Mouse (Mus musculus) lung, postnatal 36 days (tissue): ENCODE measurements around the gene Slc6a13.

Source experiments
- DNase-seq: peaks from one replicate; pipeline ENCODE4 v3.0.0; 2022; ENCODE audit warnings: mixed read lengths

The Slc6a13 gene

DNA sequence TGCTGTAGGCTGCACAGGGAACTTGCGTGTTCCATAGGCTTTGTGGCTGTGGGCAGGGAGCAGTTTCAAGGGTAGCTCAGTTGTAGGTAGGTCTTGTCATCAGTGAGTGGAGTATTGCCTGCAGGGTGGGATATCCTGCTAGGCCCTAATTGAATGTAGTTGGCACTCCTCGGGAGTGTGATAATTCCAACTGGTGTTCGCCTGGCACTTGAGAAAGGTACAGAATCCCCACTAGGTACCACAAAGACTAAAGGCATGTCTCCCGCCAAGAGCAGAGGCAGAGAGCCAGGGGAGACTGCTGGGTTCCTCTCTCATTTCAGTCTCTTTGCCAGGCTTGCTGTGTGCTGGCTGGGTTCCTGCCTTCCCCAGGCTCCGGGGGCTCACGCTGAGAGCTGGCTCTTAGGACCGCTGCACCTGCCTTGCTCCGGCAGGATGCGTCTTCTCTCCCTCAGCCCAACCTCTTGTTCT, 28.4 kb downstream of the Slc6a13 start:
- no peak for DNase-seq

DNA sequence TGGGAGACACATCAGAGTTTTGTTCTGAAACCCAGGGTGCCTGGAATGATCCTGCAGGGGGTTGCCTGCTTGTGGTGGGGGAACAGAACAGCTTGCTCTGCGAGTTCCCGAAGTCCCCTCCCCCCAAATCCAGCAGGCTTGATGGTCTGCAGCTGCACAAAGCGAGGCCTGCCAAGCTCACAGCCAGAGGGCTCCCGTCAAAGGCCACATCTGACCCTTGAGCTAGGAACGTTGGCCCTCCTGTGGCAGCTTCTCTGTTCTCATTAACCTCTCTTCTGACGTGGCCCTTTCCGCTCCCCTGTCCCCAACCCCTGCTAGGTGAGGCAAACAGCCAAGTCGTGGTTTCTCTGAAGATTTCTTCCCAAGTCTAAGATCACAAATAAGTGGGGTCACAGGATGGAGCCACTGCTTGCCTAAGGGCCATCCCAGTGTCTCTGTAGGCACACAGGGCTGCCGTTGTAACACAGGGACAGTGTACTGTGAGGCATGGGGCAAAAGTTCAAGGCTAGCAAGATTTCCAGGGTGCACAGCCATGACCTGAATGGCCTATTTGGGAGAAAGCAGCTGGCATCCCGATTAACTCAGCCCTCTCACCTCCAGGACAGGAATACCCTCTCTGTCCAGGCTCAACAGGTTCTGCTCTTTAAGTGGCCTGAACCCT, 30.0 kb downstream of the Slc6a13 start:
- DNase-seq = peak; percentile 25

DNA sequence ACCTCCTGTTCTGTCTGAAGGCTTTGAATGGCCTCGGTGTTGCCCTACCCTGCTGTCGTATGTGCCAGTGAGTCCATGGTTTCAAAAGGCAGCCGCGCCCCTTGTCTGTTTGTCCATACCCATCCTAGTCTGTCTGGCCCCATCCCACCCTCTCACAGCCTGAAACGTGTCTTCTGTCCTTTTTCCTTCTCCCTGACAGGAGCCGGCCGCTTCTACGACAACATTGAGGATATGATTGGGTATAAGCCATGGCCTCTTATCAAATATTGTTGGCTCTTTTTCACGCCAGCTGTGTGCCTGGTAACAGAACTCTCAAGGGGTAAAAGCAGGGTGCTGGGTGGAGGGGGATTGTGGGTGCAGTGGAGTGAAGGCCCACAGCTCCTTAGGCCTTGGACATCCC, 35.8 kb downstream of the Slc6a13 start:
- no peak for DNase-seq

DNA sequence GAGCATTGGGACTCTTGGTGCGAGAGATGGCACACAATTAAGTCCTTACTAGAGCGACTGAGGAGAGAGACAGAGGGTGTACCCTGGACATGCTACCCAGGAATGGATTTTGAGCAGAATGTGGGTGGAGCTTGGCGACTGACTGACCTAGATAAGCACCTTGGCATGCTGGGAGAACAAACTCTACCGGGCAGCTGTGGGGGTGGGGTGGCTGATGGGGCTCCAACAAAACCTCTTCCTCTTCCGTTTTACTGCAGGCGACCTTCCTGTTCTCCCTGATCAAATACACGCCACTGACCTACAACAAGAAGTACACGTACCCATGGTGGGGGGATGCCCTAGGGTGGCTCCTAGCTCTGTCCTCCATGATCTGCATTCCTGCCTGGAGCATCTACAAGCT, 36.5 kb downstream of the Slc6a13 start:
- DNase-seq = no peak

DNA sequence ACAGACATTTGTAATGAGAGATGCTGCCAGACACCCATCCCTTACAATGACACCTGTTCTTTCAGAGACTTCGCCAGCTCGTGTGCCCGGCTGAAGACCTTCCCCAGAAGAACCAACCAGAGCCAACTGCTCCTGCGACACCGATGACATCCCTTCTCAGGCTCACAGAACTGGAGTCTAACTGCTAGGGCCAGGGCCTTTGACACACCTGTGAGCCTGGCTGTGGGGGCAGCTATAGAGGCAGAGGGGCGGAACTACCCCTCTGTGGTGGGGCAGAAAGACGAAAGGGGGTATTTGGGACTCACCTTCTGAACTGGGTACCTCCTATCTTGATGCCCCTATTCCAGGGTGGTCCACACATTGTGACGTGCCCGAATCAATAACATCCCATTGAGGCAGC, 37.2 kb downstream of the Slc6a13 start:
- no peak for DNase-seq

DNA sequence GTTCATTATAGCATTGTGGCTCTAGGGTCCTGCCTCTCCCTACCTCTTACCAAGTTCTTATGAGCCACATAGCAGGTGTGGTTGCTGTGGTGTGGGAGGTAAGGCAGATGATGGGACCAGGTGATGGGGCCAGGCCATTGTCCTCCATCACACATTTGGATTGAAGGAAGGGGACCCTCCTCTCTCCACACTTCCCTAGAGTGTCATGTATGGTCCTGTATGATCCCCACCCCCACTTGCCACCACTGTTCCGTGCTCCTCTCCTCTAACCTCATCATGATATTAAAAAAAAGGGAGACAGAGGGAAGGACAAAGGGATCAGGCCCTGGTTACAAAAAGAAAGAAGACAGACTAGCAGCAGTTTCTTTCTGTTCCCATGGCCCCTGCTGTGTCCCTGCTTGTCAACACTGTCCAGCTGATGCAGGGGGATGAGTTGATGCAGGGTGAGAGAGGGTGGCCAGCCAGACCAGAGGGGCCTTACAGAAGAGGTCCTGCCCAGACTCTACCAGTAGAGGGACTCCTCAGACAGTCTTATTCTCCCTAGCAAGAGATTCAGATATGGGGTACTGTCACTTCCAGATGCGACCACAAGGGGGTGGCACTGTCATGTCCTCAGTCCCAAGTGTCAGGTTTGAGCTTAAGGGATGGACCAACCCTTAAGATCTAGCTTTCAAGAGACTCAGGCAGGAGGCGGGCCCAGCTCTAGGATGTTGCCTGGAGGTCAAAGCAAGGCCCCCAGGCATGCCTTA, 37.9 kb downstream of the Slc6a13 start:
- DNase-seq = peak; percentile 83

DNA sequence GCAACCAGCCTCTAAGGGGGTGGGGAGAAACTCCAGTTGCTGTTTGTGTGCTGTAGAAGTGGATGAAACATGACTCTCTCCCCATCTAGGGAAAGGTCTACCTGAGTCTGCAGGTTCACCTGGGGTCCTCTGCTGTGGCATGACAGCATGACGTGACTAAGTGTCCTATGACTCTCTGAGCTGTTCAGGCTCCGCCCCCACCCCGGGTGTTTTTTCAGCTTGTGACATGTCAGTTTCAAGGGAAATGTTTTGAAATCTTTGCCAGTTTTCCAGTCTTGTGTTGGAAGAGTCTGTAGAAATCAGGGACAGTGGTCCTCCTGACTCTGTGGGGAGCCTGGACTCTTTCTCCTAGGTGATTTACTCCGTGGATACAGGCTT, 38.5 kb downstream of the Slc6a13 start:
- DNase-seq = no peak

DNA sequence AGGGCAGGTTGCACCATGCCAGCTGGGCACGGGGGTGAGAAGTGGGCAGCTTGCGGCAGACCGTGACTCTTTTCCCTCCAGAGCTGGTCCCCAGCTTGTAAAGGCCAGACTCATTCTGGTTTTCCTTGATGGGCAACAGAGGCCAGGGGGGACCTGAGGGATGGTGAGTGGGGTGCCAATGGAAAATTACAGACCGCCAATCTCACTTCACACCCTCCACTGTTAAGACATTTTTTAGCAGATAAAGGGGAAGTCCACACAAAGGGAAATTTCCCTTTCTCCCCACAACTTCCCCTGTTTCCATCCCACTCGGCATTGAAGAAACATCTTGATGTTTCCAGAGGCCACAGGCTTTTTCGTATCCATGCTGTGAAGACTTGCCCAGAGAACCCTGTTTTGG, 41.6 kb downstream of the Slc6a13 start:
- DNase-seq = no peak

DNA sequence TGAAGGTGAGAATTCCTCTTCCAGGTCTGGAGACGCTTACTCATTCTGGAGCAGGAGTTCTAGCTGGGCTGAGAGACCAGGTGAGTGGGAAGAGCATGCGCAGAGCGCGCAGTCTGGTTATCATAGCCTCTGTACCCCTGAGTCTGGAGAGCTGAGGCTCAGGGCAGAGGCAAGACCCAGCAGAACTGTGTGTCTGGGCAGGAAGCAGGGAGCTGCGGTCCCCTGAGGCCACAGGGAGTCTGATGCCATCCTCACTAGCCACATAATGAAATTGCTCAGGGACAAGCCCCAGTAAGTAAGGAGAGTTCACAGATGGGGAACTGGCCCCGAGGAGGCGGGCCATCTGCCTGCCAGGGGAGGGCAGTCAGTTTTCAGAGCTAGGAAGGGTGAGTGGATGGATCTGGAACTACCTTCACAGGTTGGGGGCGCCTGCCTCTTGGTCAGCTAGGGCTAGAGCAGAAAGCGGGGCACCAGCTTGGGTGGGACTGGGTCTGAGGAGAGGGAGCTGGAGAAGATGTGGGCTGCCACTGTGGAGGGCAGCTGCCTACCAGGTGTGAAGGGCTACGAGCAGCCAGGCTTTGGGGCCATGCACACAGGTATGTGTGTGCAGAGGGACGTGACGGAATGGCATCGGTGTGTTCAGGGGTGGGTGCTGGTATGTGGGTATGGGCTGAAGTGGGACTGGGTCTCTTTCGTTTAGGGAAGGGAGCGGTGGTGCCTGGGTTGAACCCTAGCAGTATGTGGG, 43.2 kb downstream of the Slc6a13 start, which contains the start of gene Slc6a12:
TSS of gene Slc6a12 (plus strand) at position 51 of the 745 bp plus-strand sequence.
- DNase-seq = peak; percentile 19

DNA sequence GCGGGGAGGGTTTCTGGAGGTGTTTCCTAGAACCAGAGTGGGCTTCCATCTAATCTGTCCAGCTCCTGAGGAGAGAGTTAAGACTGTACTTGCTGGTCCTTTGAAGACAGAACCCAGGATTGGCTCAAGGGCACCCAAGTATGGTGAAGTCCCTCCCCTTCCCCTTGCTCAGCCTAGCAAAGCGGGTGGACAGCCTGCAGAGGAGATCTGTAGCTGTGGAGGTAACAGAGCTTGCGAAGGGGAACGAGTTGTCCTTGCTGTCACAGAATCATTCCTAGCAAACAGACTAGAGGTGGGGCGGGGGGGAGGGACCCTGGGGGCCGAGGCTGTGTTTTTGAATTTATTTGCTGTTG, 43.7 kb downstream of the Slc6a13 start:
- DNase-seq = no peak

DNA sequence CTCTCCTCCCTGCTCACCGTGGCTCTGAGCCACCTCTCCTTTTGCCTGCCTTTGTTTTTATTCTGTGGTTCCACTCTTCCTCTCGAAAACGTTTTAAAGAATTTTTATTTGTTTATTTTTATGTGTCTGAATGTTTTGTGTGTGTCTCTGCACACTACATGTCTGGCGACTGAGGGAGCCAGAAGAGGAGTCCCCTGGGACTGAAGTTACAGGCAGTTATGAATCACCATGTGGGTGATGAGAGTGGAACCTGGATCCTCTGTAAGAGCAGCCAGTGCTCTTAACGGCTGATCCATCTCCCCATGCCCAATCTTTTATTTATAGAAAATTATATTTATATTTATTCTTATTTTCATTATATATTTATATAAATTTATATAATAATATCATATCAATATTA, 44.3 kb downstream of the Slc6a13 start:
- no peak for DNase-seq

DNA sequence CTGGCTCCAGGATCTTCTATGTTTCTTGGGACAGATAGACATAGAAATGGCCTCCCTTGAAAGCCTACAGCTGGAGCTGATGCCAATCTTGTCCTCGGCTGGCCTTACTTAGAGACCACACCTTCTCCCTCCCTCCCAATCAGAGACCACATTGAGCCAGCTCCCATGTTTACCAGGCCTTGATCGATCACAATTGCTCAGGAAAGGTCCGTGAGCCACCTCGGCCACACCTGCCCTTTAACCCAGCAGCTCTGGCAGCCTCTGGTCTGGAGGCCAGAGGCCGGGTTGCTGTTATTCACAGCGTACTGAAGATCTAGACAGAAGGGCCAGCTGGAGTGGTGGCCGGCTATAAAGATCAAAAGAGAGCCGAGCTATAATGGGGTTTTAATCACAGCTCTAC, 46.4 kb downstream of the Slc6a13 start:
- no peak for DNase-seq

DNA sequence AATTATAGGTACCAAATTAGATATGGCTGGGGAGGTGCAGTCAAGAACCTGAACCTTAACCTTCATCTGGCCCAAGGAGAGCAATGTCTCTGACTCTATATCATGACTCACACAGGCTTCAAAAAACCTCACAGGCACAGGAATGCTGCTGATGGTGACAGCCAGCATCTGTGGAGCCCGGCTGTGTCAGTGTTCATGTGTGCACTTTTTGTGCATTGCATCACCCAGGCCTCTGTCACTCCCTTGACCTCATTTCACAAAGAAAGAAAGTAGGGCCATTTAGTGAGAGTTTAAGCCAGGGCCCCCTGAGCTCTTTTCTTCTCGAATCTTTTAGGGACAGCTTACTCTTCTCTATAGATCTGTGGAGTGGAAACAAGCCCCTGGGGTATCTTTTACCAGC, 52.2 kb downstream of the Slc6a13 start:
- DNase-seq = peak; percentile 3

DNA sequence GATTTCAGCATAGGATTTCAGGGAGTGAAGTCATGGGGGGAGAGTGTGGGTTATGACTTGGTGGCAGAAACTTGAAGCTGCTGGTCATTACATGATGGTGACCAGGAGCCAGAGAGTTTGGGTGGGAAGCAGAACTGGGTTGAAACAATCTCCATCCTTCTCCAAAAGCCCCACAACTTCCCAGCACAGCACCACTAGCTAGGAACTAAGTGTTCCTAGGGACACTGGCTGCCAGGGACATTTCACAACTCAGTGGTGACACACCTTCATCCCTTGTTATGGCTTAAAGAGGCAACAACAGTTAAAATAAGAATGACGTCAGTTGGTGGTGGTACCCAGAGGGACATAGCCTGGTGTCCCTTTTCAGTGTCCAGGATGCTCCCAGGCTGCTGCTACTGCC, 56.0 kb downstream of the Slc6a13 start:
- DNase-seq = no peak

DNA sequence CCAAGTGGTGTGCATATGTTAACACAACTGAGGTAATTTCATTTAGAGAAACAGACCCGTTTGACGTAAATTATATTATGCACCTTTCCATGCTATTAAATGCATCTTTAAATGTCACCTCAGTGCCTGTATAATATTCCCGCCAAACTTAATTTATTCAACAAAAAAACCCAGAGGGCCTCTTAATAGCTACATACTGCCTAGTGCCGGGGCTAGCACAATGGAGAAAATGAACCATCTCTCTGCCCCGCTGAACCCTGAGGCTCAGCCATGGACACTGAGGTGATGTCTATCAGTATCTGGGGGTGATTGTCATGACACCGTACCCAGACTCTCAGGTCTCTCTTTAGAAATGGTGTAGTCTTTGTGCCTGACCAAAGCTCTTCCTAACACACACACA, 57.2 kb downstream of the Slc6a13 start:
- no peak for DNase-seq

DNA sequence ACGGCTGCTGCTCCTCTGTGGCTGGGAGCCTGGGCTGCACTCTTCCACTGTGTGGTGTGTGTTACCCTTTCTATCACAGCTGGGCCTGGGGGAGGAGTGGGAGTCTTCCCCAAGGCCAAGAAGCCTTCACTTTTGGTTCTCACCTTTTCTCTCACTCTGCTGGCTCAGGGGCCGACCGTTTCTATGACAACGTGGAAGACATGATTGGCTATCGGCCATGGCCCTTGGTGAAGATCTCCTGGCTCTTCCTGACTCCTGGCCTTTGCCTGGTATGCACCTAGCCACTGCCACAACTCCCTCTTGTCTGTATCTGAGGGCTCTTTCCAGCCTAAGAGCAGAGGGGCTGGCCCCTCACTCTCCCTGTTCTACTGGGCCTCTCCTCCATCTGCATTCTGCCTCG, 63.0 kb downstream of the Slc6a13 start:
- no peak for DNase-seq

DNA sequence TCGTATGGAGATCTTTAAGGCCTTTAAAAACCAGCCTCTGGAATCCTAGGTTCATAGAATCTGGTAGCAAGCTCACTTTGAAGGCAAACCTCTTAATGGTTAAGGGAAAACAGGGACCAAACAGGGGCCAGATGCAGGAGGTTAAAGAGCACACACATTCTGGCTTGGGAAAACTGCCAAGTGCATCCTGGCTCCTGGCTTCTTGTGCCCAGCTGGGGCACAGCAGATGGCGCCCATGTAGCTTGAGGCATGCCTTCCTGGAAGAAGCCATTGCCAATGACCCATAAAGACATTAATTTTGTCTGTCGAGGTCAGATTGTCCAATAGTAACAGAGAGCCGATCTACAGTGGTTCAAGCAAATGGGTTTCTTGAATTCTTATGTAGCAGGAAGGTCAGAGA, 63.9 kb downstream of the Slc6a13 start:
- DNase-seq = no peak

DNA sequence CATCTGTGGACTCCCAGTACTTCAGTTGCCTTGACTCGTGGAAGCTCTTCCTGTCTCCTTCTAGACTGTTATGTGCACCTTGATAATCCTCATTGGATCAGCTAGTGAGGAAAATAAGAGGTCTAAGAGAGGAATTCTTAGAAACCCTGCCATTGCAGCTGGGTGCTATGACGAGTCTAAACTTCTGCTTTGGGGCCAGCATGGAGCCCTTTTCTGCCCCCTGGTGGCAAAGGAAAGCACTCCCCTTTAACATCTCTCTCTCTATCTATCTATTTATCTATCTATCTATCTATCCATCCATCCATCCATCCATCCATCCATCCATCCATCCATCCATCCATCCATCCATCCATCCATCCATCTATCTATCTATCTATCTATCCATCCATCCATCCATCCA, 66.5 kb downstream of the Slc6a13 start:
- DNase-seq = peak; percentile 32

DNA sequence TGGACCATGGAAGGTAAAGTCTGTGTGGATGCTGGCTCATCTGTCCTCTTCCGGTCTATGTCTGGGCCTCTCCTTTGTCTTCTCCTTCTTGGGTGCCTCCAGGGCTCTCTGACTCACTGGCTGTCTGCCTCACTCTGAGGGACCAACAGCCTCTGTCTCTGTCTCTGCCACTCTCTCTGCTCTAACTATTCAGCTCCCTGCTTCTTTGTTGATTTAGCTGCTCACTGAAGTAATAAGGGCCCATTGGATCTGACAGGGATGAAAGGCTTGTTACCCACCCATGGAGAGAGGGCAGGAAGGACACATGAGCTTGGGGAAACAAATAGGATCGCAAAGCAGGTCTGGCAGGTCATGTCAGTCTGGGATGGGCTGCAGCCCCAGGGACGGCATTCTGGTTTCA, 67.1 kb downstream of the Slc6a13 start:
- DNase-seq = no peak

DNA sequence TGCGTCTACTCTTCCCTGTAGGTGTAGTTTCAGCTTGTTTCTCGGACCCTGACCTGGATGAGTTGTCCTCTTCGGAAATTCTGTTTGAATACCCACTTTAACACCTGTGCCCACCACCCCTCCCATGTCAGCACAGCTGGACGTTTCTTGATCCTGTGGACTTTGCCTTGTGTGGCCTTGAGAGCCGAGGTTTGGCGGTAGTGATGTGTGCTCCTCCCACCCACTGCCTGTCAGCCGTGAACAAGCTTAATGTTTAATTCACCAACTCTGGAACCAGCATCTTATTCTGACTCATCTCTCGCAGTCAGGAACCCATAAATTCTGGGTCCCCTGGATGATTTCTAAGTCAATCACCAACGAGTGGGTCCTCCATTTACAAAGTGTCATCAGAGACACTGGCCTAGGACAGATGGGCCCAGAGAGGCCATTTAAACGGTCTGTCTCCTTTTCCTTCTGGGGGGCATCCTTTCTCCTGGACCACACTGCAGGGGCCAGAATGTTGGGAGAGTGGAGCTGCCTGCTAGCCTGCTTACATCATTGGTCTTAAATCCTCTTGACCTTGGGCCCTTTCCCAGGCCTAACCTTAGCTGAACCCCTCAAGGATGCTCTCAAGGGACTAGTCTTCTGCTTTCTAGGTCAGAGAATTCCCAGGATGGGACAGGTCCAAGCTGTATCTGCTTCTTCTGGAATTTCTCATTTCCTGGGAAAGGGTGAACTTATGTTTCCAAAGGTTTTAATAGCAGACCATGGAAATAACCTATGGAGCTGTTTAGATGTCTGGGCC, 71.4 kb downstream of the Slc6a13 start:
- DNase-seq = no peak

DNA sequence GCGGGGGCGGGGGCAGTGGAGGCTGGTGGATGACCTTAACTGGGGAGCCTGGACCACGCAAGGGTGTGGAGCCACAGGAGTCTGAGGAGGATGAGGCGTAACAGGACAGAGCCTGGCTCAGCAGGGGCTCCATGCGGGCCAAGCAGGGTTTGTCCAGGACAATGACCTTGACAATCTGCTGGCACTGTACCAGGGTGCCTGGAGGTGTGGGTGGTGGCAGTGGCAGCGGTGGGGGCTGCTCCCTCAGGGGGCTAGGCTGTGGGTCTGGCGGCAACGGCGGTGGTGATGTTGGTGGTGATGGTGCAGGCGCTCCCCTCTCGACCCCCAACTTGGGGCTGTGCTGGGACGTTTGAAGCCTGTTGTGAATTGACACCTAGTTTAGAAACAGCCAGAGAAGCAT, 76.1 kb downstream of the Slc6a13 start:
- no peak for DNase-seq

DNA sequence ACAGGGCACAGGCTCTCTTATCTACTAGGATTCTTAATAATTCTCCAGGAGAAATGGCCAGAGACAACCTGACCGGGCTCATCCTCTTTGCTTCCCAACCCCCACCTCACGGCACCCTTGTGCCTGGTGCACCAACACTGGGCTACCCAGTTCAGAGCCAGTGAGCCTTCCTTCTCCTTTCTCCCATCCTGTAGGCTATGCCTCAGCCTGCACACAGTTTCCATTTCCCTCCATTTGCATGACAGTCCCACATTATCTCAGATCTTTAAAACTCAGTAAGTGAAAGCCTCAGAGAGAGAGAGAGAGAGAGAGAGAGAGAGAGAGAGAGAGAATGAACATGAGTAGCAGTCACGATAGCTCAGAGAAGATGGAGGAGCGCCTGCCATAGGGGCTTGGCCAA, 78.2 kb downstream of the Slc6a13 start:
- DNase-seq = no peak

DNA sequence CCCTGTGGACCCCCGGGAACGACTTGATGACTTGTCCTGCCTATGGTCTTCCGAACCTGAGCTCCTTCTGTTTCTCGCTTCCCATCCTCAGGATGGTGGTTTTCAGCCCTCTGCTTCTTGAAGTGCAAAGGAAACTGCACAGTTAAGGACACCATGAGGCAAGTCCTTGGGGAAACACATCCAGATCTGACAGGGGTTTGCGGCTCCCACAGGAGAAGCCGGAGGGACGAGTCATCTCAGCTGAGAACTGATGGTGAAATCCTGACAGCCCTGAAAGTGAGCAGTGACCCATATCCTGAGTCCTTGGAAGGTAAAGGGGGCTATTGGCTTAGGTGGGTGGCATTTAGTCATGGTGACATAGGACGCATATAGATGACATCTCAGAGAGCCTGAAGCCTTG, 80.5 kb downstream of the Slc6a13 start:
- DNase-seq = no peak
